Mouse (Mus musculus) hindbrain, embryonic 11.5 days (tissue): ENCODE data around the gene Mybph. TPM values are rescaled to one million over a fixed set of nuclear protein-coding genes. Genes with fewer than 3 reads are reported as not detected.

Experiments
- ATAC-seq: fragments of 200-750 bp; cut with Nextera tagmentation; 2 replicates; pipeline ENCODE4 v1.8.0; 2017; ENCODE audit warnings: mild to moderate bottlenecking, moderate TSS enrichment, moderate library complexity; ENCODE audit not compliant: low FRiP score
- DNase-seq: peaks from one replicate; pipeline ENCODE4 v3.0.0-alpha.2; 2015; ENCODE audit warnings: low spot score
- H3K27ac ChIP-seq: fragments of 300-500 bp; sonication (generic); 2 replicates; pipeline ENCODE4 v1.5.1; 2014; ENCODE audit warnings: mild to moderate bottlenecking, low read depth, low read length
- H3K27me3 ChIP-seq: fragments of 300-500 bp; sonication (generic); 2 replicates; pipeline ENCODE4 v1.6.1; 2014; ENCODE audit warnings: mild to moderate bottlenecking, low read length, moderate library complexity, mixed read lengths; ENCODE audit not compliant: control insufficient read depth, insufficient read depth
- H3K36me3 ChIP-seq: fragments of 300-500 bp; sonication (generic); 2 replicates; pipeline ENCODE4 v1.6.1; 2014; ENCODE audit warnings: mild to moderate bottlenecking, low read length, moderate library complexity, mixed read lengths; ENCODE audit not compliant: control insufficient read depth, insufficient read depth
- H3K4me1 ChIP-seq: fragments of 300-500 bp; sonication (generic); replicated peaks from 2 replicates; pipeline ENCODE4 v1.6.1; 2014; ENCODE audit warnings: low read length, mixed read lengths; ENCODE audit not compliant: control insufficient read depth, insufficient read depth
- H3K4me2 ChIP-seq: fragments of 300-500 bp; sonication (generic); replicated peaks from 2 replicates; pipeline ENCODE4 v1.6.1; 2014; ENCODE audit warnings: mild to moderate bottlenecking, low read depth, low read length
- H3K4me3 ChIP-seq: fragments of 300-500 bp; sonication (generic); 2 replicates; pipeline ENCODE4 v1.5.1; 2014; ENCODE audit warnings: low read depth, low read length
- H3K9ac ChIP-seq: fragments of 300-500 bp; sonication (generic); 2 replicates; pipeline ENCODE4 v1.6.1; 2014; ENCODE audit warnings: low read depth, low read length
- H3K9me3 ChIP-seq: fragments of 300-500 bp; sonication (generic); 2 replicates; pipeline ENCODE4 v1.6.1; 2016; ENCODE audit warnings: low read length; ENCODE audit not compliant: control insufficient read depth
- WGBS: fragments of 180-500 bp; shearing (Covaris S2); extraction: QIAGEN DNeasy Blood & Tissue Kit; methylation state at CpG from one replicate; pipeline ENCODE4 v1.1.7; 2014; 5-methylcytosine and 5-hydroxymethylcytosine counted together
- polyA plus RNA-seq: library from polyadenylated mRNA; unstranded; fragments of >200 nt; fragmentation: Nextera tagmentation; extraction: Ambion mirVana; gene quantifications from 2 replicates; pipeline ENCODE4 v1.2.1, GENCODE M21; 2014

Mybph gene
- polyA plus RNA-seq, 1 experiment from 2014 or later: 1.4 TPM

DNA sequence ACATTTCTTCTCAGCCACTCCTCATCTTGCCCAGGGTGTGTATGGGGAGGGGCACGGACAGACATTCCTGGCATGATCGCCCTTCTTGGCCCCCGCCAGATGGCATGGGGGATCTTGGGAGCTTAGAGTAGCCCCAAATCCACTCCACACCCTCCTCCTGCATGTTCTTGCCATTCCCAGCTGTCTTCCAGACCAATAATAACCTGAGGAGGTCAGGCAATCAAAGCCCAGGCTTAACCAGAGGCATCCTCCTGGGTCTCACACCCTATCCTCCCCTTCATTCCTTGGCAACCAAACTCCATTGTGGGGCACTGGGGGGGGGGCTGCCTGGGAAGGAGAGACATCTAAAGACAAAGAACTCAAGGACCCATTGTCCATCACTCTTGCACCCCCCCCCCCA, 32.8 kb upstream of the Mybph start:
- DNase-seq: no peak
- no peak for ATAC-seq

DNA sequence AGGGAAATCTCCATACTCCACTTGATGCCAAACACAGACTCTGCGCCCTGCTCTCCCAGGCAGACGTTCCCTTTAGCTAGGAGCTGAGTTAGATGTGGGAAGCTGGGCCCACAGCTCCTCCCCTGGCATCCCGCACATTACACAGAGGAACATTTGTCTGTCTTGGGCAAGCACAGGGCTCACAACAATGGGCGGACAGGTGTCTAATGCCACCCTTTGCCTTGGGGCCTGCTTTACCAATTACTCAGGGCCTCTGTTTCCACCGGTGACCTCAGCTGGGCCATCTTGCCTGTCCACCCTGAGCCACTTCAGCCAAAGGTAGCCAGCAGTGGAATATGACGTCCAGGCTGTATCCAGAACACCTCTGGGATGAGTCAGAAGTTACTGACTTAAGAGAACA, 31.8 kb upstream of the Mybph start:
- no peak for DNase-seq
- no peaks in the 10 kb centered on the region for H3K36me3 ChIP-seq
- 86% methylated on average over 6 of the region's 6 CpGs for WGBS
- no peaks in the 10 kb centered on the region for H3K9me3 ChIP-seq
- no peak for ATAC-seq
- no peak overlapping the region for H3K9ac ChIP-seq
- no peak overlapping the region for H3K27ac ChIP-seq
- H3K27me3 ChIP-seq: no peaks in the 10 kb centered on the region
- H3K4me1 ChIP-seq: no peaks in the 10 kb centered on the region
- H3K4me3 ChIP-seq: no peak overlapping the region
- no peak overlapping the region for H3K4me2 ChIP-seq

More for the DNA sequence above, 32.8 kb upstream of the Mybph start:
- Histone ChIP-seq H3K27me3 (no peaks in the 10 kb centered on the region), H3K4me3 (no peak overlapping the region), H3K9me3 (no peaks in the 10 kb centered on the region), H3K27ac (no peak overlapping the region), H3K4me1 (no peaks in the 10 kb centered on the region), H3K36me3 (no peaks in the 10 kb centered on the region), H3K4me2 (no peak overlapping the region), H3K9ac (no peak overlapping the region)
- 96% methylated on average over 3 of the region's 3 CpGs for WGBS

DNA sequence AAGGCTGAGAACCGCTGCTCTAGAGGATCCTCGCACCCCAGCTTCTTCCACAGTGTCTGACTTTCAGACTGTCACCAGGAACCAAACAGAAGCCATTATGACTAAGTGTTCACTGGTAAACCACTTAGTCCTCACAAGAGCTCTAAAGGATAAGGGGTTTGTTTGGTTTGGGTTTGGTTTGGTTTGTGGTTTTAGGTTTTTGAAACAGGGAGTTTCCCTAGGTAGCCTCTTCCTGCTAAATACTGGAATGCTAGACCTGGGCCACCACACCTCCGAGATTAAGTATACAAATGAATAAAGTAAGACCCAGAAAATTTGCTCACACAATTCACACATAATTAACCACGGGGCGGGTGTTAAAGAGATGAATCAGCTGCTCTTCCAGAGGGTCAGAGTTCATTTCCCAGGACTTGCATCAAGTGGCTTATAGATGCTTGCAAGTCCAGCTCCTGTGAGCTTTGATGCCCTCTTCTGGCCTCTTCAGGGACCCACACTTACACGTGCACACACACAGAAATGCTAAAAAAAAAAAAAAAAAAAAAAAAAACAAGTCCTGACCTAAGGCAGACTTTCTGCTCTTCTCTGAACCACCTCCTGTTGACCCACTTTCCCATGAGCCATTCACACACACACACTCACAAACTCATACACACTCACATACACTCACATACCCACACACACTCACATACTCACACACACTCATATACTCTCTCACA, 30.6 kb upstream of the Mybph start:
- Histone ChIP-seq H3K4me1 (no peaks in the 10 kb centered on the region), H3K9ac (no peak overlapping the region), H3K27me3 (no peaks in the 10 kb centered on the region), H3K4me2 (no peak overlapping the region), H3K27ac (no peak overlapping the region), H3K9me3 (no peaks in the 10 kb centered on the region), H3K36me3 (no peaks in the 10 kb centered on the region), H3K4me3 (no peak overlapping the region)
- ATAC-seq: no peak
- 85% methylated on average over 6 of the region's 6 CpGs for WGBS
- DNase-seq: no peak

DNA sequence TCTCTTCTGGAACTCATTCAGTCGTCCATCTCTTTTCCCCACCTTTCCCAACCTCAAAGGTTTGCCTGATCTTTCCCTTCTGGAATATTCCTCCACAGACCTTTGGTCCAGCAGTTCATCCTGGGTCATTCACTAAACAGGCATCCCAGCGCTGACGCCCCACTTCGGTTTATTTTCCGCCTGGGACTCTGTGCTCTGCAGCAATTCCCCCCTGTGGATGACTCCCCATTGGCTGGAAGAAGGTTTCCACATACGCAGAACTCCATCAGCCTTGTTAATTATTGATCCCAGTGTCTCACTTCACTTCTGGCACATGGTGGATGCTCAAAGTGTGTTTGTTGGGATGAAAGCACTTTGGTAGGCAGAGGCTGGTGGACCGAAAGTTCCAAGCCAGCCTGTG, 29.8 kb upstream of the Mybph start:
- H3K27me3 ChIP-seq: no peaks in the 10 kb centered on the region
- WGBS: 86% methylated on average over 7 of the region's 7 CpGs
- no peak for DNase-seq
- H3K4me2 ChIP-seq: no peak overlapping the region
- no peak overlapping the region for H3K27ac ChIP-seq
- H3K4me3 ChIP-seq: no peak overlapping the region
- no peak for ATAC-seq
- H3K36me3 ChIP-seq: no peaks in the 10 kb centered on the region
- H3K9ac ChIP-seq: no peak overlapping the region
- H3K4me1 ChIP-seq: no peaks in the 10 kb centered on the region
- H3K9me3 ChIP-seq: no peaks in the 10 kb centered on the region

DNA sequence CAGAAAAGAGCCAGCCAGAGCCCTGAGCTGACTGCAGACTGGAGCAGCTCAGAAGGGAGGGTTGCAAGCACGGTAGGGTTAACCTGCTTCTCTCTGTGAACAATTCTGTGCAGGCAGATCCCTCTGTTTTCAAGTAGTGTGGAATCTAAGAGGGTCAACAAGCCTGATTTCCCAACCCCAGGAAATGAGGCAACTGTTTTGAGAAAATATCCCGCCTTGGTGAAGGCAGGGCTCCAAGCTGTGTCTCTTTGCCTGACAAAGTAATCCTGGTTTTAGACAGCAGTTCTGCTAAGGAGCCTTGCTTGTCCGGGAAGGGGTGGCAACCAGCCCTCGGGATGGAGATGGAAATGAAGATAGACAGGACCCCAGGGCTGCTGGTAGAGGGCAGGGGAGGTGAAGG, 28.8 kb upstream of the Mybph start:
- DNase-seq (no peak), ATAC-seq (no peak)
- Histone ChIP-seq H3K9ac (no peak overlapping the region), H3K36me3 (no peaks in the 10 kb centered on the region), H3K27ac (no peak overlapping the region), H3K27me3 (no peaks in the 10 kb centered on the region), H3K4me2 (no peak overlapping the region), H3K9me3 (no peaks in the 10 kb centered on the region), H3K4me3 (no peak overlapping the region), H3K4me1 (no peaks in the 10 kb centered on the region)
- 77% methylated on average over 4 of the region's 4 CpGs for WGBS

DNA sequence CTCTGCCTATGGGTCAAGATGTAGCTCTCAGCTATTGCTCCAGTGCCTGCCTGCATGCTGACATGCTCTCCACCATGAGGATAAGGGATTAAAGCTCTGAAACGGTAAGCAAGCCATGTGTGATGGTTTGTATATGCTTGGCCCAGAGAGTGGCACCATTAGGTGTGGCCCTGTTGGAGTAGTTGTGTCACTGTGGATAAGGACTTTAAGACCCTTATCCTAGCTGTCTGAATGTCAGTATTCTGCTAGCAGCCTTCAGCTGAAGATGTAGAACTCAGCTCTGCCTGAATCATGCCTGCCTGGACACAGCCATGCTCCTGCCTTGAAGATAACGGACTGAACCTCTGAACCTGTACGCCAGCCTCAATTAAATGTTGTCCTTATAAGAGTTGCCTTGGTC, 26.7 kb upstream of the Mybph start:
- ATAC-seq (no peak), DNase-seq (no peak)
- 95% methylated on average over 3 of the region's 3 CpGs for WGBS
- no peak overlapping the region for H3K4me2 ChIP-seq
- H3K4me1 ChIP-seq: no peaks in the 10 kb centered on the region
- H3K36me3 ChIP-seq: no peaks in the 10 kb centered on the region
- no peak overlapping the region for H3K27ac ChIP-seq
- H3K9ac ChIP-seq: no peak overlapping the region
- H3K9me3 ChIP-seq: no peaks in the 10 kb centered on the region
- no peak overlapping the region for H3K4me3 ChIP-seq
- H3K27me3 ChIP-seq: no peaks in the 10 kb centered on the region

DNA sequence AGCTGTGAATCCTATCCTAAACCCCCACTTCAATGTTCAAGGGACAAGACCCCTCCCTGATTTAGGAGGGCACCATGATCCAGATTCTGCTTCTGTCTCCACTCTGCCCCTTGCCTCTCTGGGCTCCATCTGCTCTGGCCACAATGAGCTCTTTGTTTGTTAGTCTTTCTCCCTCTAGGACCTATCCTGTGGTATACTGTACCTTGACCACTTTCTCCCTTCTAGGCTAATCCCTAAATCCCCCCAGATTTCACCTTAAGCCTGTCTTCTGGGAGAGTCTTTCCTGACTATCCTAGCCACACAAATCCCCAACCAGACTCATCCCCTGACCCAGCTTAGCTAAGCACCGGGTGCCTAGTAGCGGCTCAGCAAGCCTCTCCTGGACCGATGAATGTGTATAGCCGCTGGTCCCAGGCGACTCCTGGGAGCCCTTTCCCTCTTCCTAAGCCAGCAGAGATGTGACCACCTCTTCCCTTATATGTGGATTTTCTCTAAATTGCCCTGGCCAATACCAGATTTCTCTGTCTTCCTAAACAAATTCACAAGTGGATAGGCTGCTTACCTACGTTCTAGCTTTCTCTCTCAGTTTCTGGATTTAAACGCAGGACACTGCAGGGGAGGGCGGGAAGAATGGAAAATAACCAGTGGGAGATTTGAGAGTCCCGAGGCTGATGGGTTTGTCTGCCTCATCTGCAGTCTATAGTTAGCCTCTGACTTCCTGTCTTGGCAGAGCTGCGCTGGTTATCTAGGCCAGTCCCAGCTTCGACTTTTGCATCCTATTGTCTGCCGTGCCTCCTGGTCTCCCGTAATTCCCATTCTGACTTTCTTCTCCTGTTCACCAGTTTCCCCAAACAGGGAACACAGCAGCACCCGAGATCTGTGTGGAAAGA, 25.6 kb upstream of the Mybph start:
- WGBS: 64% methylated on average over 14 of the region's 14 CpGs
- no peak overlapping the region for H3K9ac ChIP-seq
- H3K4me1 ChIP-seq: no peaks in the 10 kb centered on the region
- DNase-seq (no peak), ATAC-seq (no peak)
- H3K27me3 ChIP-seq: no peaks in the 10 kb centered on the region
- H3K4me3 ChIP-seq: no peak overlapping the region
- no peaks in the 10 kb centered on the region for H3K9me3 ChIP-seq
- no peak overlapping the region for H3K4me2 ChIP-seq
- H3K27ac ChIP-seq: no peak overlapping the region
- H3K36me3 ChIP-seq: no peaks in the 10 kb centered on the region

DNA sequence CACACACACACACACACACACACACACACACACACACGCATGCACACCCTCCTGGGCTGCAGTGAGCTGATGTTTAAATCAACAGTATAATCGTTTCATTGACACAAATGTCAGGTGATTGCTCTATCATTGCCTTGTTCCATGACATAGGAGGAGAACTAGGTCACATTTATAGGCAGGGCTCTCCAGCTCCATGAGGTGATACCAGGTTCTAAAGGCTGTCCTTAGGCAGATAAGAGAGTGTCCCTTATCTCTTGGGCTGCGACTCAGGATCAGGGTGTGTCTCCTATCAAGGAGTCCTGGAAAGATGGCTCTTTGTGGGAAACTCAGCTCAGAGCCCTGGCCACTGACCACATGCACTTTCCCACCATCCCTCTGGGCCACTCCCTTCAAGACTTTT, 24.7 kb upstream of the Mybph start:
- WGBS: 82% methylated on average over 3 of the region's 3 CpGs
- H3K27ac ChIP-seq: no peak overlapping the region

More for the DNA sequence above, 24.7 kb upstream of the Mybph start:
- Histone ChIP-seq H3K27me3 (no peaks in the 10 kb centered on the region), H3K4me2 (no peak overlapping the region), H3K4me3 (no peak overlapping the region), H3K9ac (no peak overlapping the region), H3K4me1 (no peaks in the 10 kb centered on the region), H3K9me3 (no peaks in the 10 kb centered on the region), H3K36me3 (no peaks in the 10 kb centered on the region)
- ATAC-seq (no peak), DNase-seq (no peak)
